Comparison of ENCODE assay signal across 8 mouse cellular contexts in genomic region chr11:59787199-59787781, GRCm38 (mm10). TPM values are rescaled to one million over a fixed set of nuclear protein-coding genes. Genes with fewer than 3 reads are reported as not detected.
A peak's percentile ranks its signal among the peaks of the same experiment; 100 is the strongest.
DNase-seq lines count a peak whose midpoint lies in the region; ATAC-seq and TF ChIP-seq lines count a peak whose summit lies in the region.

Pld6 (minus strand) TSS chr11:59787645.

- WGBS in kidney, adult 2 months, result 2% methylated on average over 51 of the region's 51 CpGs
- WGBS in lung, embryonic 14.5 days, result under 1% methylated on average over 51 of the region's 51 CpGs
- WGBS in neural tube, embryonic 14.5 days, result under 1% methylated on average over 51 of the region's 51 CpGs

- H3K27me3 ChIP-seq in kidney, adult 2 months (replicated peaks; ENCODE audit: control insufficient read depth, insufficient read depth, low read length), result no peaks in the 10 kb centered on the region
- H3K27me3 ChIP-seq in lung, embryonic 14.5 days (ENCODE audit: insufficient read depth, low read length), result no peaks in the 10 kb centered on the region
- H3K27me3 ChIP-seq in neural tube, embryonic 14.5 days (ENCODE audit: control insufficient read depth, insufficient read depth, low read length), result no peaks in the 10 kb centered on the region

- H3K9ac ChIP-seq in lung, embryonic 14.5 days, result peak within 1 kb of the TSS; percentile 52
- peak within 1 kb of the TSS; percentile 50 for H3K9ac ChIP-seq in neural tube, embryonic 14.5 days (replicated peaks; ENCODE audit: low read depth, low read length)

- TF ChIP-seq POLR2A in kidney, adult 2 months (IDR thresholded peaks at IDR 0.05; ENCODE audit: low read depth, low read length), result no peak

- peak within 1 kb of the TSS; percentile 96 for H3K4me2 ChIP-seq in lung, embryonic 14.5 days
- H3K4me2 ChIP-seq in neural tube, embryonic 14.5 days (ENCODE audit: low read depth, low read length), result peak within 1 kb of the TSS; percentile 82

- H3K4me1 ChIP-seq in brown adipose tissue, adult 24 weeks (ENCODE audit: control insufficient read depth, insufficient read depth, insufficient read length, low read length), result no peaks in the 10 kb centered on the region; the same call in 1 of the 2 replicates
- H3K4me1 ChIP-seq in kidney, adult 2 months (ENCODE audit: control insufficient read depth, insufficient read depth, low read length), result 0 out of 2 replicates have a peak, but pooled peaks cover 4% of the 10 kb centered on the region
- 0 out of 2 replicates have a peak, but pooled peaks cover 3% of the 10 kb centered on the region for H3K4me1 ChIP-seq in lung, embryonic 14.5 days (ENCODE audit: insufficient read depth)
- H3K4me1 ChIP-seq in neural tube, embryonic 14.5 days (ENCODE audit: control insufficient read depth, insufficient read depth, low read length), result peaks cover 7% of the 10 kb centered on the region; the same call in 1 of the 2 replicates

- no peaks in the 10 kb centered on the region for H3K9me3 ChIP-seq in lung, embryonic 14.5 days (ENCODE audit: low read depth, low read length)
- no peaks in the 10 kb centered on the region for H3K9me3 ChIP-seq in neural tube, embryonic 14.5 days (ENCODE audit: control insufficient read depth, low read length)

- H3K27ac ChIP-seq in brown adipose tissue, adult 24 weeks (replicated peaks; ENCODE audit: low read depth, low read length), result no peak within 1 kb of the TSS
- no peak within 1 kb of the TSS for H3K27ac ChIP-seq in kidney, adult 2 months (ENCODE audit: insufficient read depth, low read depth, low read length)
- 0 out of 2 replicates have a peak within 1 kb of the TSS, but pooled peaks have one; percentile 18 for H3K27ac ChIP-seq in lung, embryonic 14.5 days (ENCODE audit: low read depth)
- no peak within 1 kb of the TSS for H3K27ac ChIP-seq in neural tube, embryonic 14.5 days (ENCODE audit: low read depth, low read length)

- H3K36me3 ChIP-seq in kidney, adult 2 months (ENCODE audit: control insufficient read depth, insufficient read depth, low read length), result no peaks in the 10 kb centered on the region
- H3K36me3 ChIP-seq in lung, embryonic 14.5 days (ENCODE audit: insufficient read depth), result peaks cover 10% of the 10 kb centered on the region
- peaks cover 6% of the 10 kb centered on the region for H3K36me3 ChIP-seq in neural tube, embryonic 14.5 days (ENCODE audit: control insufficient read depth, insufficient read depth, low read length)

- peak; percentile 44 for DNase-seq in CD4-positive, CD25-positive, alpha-beta regulatory T cell, adult 2 months (ENCODE audit: low read depth, low spot score)
- DNase-seq in kidney, adult 2 months, result peak; percentile 64
- peak; percentile 83 for DNase-seq in lung, embryonic 14.5 days
- DNase-seq in testis, postnatal 14 days (ENCODE audit: low spot score), result peak; percentile 90

- no peak for ATAC-seq in CD4-positive, CD25-positive, alpha-beta regulatory T cell, adult 4 months
- peak; percentile 94 for ATAC-seq in granulocyte monocyte progenitor cell, adult 5-6 weeks (replicated peaks; ENCODE audit: poor library complexity, severe bottlenecking)
- ATAC-seq in lung, embryonic 14.5 days (ENCODE audit: insufficient read depth), result peak; percentile 82
- ATAC-seq in neural tube, embryonic 14.5 days (ENCODE audit: low read depth), result peak; percentile 86

- peak within 1 kb of the TSS; percentile 59 for H3K4me3 ChIP-seq in brown adipose tissue, adult 24 weeks (ENCODE audit: insufficient read depth, low read depth, low read length)
- peak within 1 kb of the TSS; percentile 23; the same call in 1 of the 2 replicates for H3K4me3 ChIP-seq in kidney, adult 2 months (ENCODE audit: insufficient read depth, low read depth, low read length)
- peak within 1 kb of the TSS; percentile 45 for H3K4me3 ChIP-seq in lung, embryonic 14.5 days (ENCODE audit: low read depth, low read length)
- peak within 1 kb of the TSS; percentile 37 for H3K4me3 ChIP-seq in neural tube, embryonic 14.5 days (ENCODE audit: low read depth, low read length)

- no peak for TF ChIP-seq CTCF in kidney, adult 2 months (conservative IDR thresholded peaks at IDR 0.05; ENCODE audit: insufficient read depth, insufficient read length, low read depth, low read length)
- no peak for TF ChIP-seq CTCF in lung, embryonic 14.5 days (IDR thresholded peaks at IDR 0.05; ENCODE audit: low read depth)

RNA-seq across cellular contexts. Expression of gene Pld6, which starts in this region (rescaled TPM):
- under 1 TPM in 1 of 2 experiments, not detected in 1; 0.36 TPM for polyA plus RNA-seq in CD4-positive, CD25-positive, alpha-beta regulatory T cell, adult 4 months (2017; shearing (Covaris generic))
- polyA plus RNA-seq in brown adipose tissue, adult 24 weeks (2012; ENCODE audit: insufficient read depth, insufficient read length, missing spikeins), result 1.3 and 3.8 TPM in 2 replicates
- 2.3 TPM in 1 of 2 replicates, not detected in the other for total RNA-seq in granulocyte monocyte progenitor cell, adult 5-6 weeks (2014; fragmentation: Nextera tagmentation)
- total RNA-seq in granulocyte monocyte progenitor cell, adult 5-6 weeks (2017), result 0.57 and 1.2 TPM in 2 replicates
- polyA plus RNA-seq in kidney, adult 2 months (2012; rRNA removed), result 2.6 and 3.8 TPM in 2 replicates
- polyA plus RNA-seq in lung, embryonic 14.5 days (2014; fragmentation: Nextera tagmentation; extraction: Ambion mirVana), result 1.8 and 2.3 TPM in 2 replicates
- polyA plus RNA-seq in neural tube, embryonic 14.5 days (2014; fragmentation: Nextera tagmentation; extraction: Ambion mirVana), result 3.6 and 4.4 TPM in 2 replicates
